Mouse (Mus musculus) brain, embryonic 18.5 days (tissue): ENCODE data around the gene Zfp345.
"Not testable (repeated sequence)": the region's sequence is repeated elsewhere in the genome, so short reads cannot be mapped to it uniquely, and the experiment has no call there.

Experiments used
- DNase-seq: peaks from one replicate; pipeline ENCODE4 v3.0.0-alpha.2; 2012; ENCODE audit warnings: low read depth, low spot score

Gene Zfp345

DNA sequence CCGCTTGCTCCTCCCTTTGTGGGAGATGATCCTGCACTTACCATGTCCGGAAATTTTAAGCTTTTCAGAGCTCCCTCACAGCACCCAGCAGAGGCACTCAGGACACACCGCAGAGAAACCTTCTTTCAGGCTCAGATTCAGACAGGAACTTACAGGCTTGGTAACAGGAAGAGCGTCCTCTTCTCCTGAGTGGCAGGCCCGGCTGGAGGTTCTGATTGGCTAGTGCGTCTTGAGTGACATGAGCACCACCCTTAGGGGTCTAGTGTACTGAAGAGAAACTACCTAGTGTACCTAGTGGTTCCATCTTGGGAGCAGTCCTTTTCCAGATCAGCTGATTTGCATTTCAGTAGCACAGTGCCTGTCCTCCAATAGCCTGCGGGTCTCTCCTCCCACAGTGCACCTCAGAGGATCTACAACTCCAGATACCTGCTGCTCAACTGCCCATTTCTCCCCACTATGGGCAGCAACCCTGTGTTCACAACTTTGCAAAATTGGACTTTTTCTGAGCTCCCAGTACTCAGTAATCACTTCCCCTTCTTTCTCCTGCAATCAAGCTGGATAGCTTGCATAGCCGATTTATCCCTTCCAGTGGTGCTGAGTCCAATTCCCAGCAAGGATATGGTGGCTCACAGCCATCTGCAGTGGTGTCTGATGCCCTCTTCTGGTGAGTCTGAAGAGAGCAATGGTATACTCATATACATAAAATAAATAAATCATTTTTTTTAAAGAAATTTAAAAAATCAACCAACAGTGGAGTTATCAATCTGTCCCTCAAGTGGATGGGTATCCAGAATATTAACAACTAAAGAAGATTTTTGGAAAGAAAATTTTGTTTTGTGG lies at the start of gene Zfp345:
Gene Zfp345 (minus strand): TSS at position 153 of the 840 bp plus-strand sequence.
- DNase-seq = not testable (repeated sequence)

DNA sequence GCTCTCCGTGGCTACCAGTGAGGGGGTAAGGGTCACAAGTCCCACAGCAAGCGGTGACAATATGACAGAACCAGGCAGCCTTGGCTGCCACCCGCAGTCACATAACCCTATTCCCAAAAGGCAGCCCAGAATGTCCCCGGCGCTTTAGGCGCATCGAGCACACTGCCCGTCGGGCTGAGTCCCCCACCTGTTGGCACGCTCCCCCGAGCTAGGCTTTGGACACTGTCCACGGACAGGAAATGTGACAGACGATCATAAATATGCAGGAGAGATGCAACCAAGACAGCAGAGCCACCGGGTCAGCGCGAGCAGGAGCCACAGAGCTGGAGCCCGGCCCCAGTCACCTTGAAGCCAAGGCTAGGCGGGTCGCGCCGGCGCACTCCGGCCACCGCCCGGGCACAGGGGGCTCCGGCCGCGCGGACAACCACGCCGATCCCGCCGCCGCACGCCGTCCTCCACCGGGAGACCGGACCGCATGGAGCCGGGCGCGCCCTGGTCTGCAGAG lies 40.9 kb upstream of the Zfp345 start:
- no peak for DNase-seq

DNA sequence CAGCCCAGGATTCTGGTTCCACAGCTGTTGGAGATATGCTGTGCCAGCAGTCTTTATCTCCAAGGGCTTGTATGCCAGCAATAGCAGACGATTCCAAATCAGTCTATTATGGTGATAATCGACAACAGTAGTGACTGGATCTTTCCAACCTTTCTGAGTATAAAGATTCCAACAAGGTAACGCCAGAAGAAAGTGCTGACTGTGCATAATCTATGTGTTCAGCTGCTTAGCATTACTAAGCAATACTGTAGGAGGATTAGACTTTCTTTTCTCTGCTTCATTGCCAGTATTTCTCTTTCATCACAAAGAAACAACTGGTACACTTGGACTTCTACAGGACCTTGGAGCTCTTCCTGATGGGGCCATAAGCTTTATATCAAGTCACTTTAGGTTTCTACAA lies 27.9 kb upstream of the Zfp345 start:
- no peak for DNase-seq

GRCm38 (mm10) chr2:150500124-150500973 lies 15.5 kb upstream of the Zfp345 start:
- DNase-seq = not testable (repeated sequence)

DNA sequence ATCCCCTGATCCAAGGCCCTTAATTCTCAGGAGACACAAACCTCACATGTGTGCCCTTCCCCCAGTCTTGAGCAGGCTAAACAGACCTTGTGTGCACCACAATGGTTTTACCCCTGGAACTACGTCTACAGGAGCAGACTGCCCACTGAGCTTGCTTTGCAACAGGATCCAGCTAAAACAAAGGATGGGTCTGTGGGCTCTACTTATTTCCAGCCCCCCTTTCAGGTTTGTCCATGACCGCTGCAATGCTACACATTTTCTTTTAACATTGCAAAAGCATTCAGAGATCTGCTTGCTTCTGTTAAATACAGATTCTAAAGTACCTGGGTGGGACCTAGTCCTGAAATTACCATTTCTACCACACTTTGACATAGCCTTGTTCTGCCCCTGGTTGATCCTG lies 8.1 kb upstream of the Zfp345 start:
- DNase-seq = no peak

GRCm38 (mm10) chr2:150451180-150451919 lies 33.5 kb downstream of the Zfp345 start, which contains the start of gene Zfp442:
TSS of gene Zfp442 (minus strand) at chr2:150451486.
- peak; percentile 10 for DNase-seq

- not testable (repeated sequence) for DNase-seq
Observed at GRCm38 (mm10) chr2:150439084-150439483, 45.8 kb downstream of the Zfp345 start.
